Mouse (Mus musculus): ENCODE measurements at regions not wholly inside any gene's neighbourhood (a gene's known extent, or its start where the extent isn't known, plus 50 kb on each side); places are given as distances from the start of the nearest gene placed in this dataset.

- Histone ChIP-seq H3K4me3 (replicated peaks) (no peak overlapping the region), H3K36me3 (replicated peaks) (no peaks in the 10 kb centered on the region), H3K9ac (no peak overlapping the region), H3K4me1 (no peaks in the 10 kb centered on the region), H3K27me3 (no peaks in the 10 kb centered on the region), H3K9me3 (no peaks in the 10 kb centered on the region), H3K4me2 (no peak overlapping the region), H3K27ac (no peak overlapping the region)
- 97% methylated on average over 4 of the region's 4 CpGs for WGBS
- no peak for ATAC-seq (ENCODE audit: low FRiP score)
Measured at GRCm38 (mm10) chr15:96944741-96945140, 111.0 kb downstream of the Slc38a4 start.

GRCm38 (mm10) chr15:96942651-96943050 lies 113.1 kb downstream of the Slc38a4 start:
- Histone ChIP-seq H3K36me3 (replicated peaks) (no peaks in the 10 kb centered on the region), H3K27ac (no peak overlapping the region), H3K4me3 (replicated peaks) (no peak overlapping the region), H3K9ac (no peak overlapping the region), H3K27me3 (no peaks in the 10 kb centered on the region), H3K4me1 (no peaks in the 10 kb centered on the region), H3K4me2 (no peak overlapping the region), H3K9me3 (no peaks in the 10 kb centered on the region)
- WGBS = 87% methylated on average over 4 of the region's 4 CpGs
- no peak for ATAC-seq (ENCODE audit: low FRiP score)

- no peak overlapping the region for H3K4me2 ChIP-seq
- no peak overlapping the region for H3K27ac ChIP-seq
- no peak for ATAC-seq (ENCODE audit: low FRiP score)
- no peak overlapping the region for H3K9ac ChIP-seq
- 83% methylated on average over 4 of the region's 4 CpGs for WGBS
- H3K36me3 ChIP-seq (replicated peaks) = no peaks in the 10 kb centered on the region
- no peaks in the 10 kb centered on the region for H3K27me3 ChIP-seq
- H3K9me3 ChIP-seq = no peaks in the 10 kb centered on the region
- 0 out of 2 replicates have a peak, but pooled peaks cover 5% of the 10 kb centered on the region for H3K4me1 ChIP-seq
- H3K4me3 ChIP-seq (replicated peaks) = no peak overlapping the region
Measured at GRCm38 (mm10) chr15:96938406-96938805, 117.3 kb downstream of the Slc38a4 start.

GRCm38 (mm10) chr15:96937623-96938022 lies 118.1 kb downstream of the Slc38a4 start:
- Histone ChIP-seq H3K9me3 (no peaks in the 10 kb centered on the region), H3K4me3 (replicated peaks) (no peak overlapping the region), H3K27me3 (no peaks in the 10 kb centered on the region), H3K4me1 (0 out of 2 replicates have a peak, but pooled peaks cover 6% of the 10 kb centered on the region), H3K36me3 (replicated peaks) (no peaks in the 10 kb centered on the region), H3K27ac (no peak overlapping the region), H3K9ac (no peak overlapping the region), H3K4me2 (no peak overlapping the region)
- ATAC-seq (ENCODE audit: low FRiP score) = no peak
- 79% methylated on average over 6 of the region's 6 CpGs for WGBS

GRCm38 (mm10) chr15:96936705-96937346 lies 118.9 kb downstream of the Slc38a4 start:
- H3K4me2 ChIP-seq = peak overlapping the region; percentile 51
- no peak overlapping the region; the same call in 1 of the 2 replicates for H3K9ac ChIP-seq
- WGBS = 9% methylated on average over 18 of the region's 18 CpGs

GRCm38 (mm10) chr15:96936216-96936615 lies 119.5 kb downstream of the Slc38a4 start:
- no peaks in the 10 kb centered on the region for H3K9me3 ChIP-seq
- 81% methylated on average over 5 of the region's 5 CpGs for WGBS
- no peak for ATAC-seq (ENCODE audit: low FRiP score)
- peak overlapping the region; percentile 51; the same call in 1 of the 2 replicates for H3K4me2 ChIP-seq
- 0 out of 2 replicates have a peak overlapping the region, but pooled peaks have one; percentile 13 for H3K4me3 ChIP-seq (replicated peaks)
- H3K4me1 ChIP-seq = 0 out of 2 replicates have a peak, but pooled peaks cover 6% of the 10 kb centered on the region
- H3K27ac ChIP-seq = no peak overlapping the region
- H3K27me3 ChIP-seq = no peaks in the 10 kb centered on the region
- H3K9ac ChIP-seq = no peak overlapping the region
- H3K36me3 ChIP-seq (replicated peaks) = no peaks in the 10 kb centered on the region

More at GRCm38 (mm10) chr15:96936705-96937346, 118.9 kb downstream of the Slc38a4 start:
- 0 out of 2 replicates have a peak overlapping the region, but pooled peaks have one; percentile 13 for H3K4me3 ChIP-seq (replicated peaks)
- no peaks in the 10 kb centered on the region for H3K36me3 ChIP-seq (replicated peaks)
- H3K9me3 ChIP-seq = no peaks in the 10 kb centered on the region
- ATAC-seq (ENCODE audit: low FRiP score) = peak; percentile 81
- no peaks in the 10 kb centered on the region for H3K27me3 ChIP-seq
- 0 out of 2 replicates have a peak, but pooled peaks cover 6% of the 10 kb centered on the region for H3K4me1 ChIP-seq
- H3K27ac ChIP-seq = no peak overlapping the region

GRCm38 (mm10) chr15:96933451-96933850 lies 122.3 kb downstream of the Slc38a4 start:
- Histone ChIP-seq H3K4me1 (0 out of 2 replicates have a peak, but pooled peaks cover 6% of the 10 kb centered on the region), H3K4me2 (no peak overlapping the region), H3K4me3 (replicated peaks) (no peak overlapping the region), H3K9me3 (no peaks in the 10 kb centered on the region), H3K27ac (no peak overlapping the region), H3K27me3 (no peaks in the 10 kb centered on the region), H3K36me3 (replicated peaks) (no peaks in the 10 kb centered on the region), H3K9ac (no peak overlapping the region)
- no peak for ATAC-seq (ENCODE audit: low FRiP score)
- WGBS = 40% methylated on average over 3 of the region's 3 CpGs

- Histone ChIP-seq H3K9me3 (no peaks in the 10 kb centered on the region), H3K36me3 (replicated peaks) (no peaks in the 10 kb centered on the region), H3K4me3 (replicated peaks) (no peak overlapping the region), H3K27ac (no peak overlapping the region), H3K4me2 (no peak overlapping the region), H3K4me1 (0 out of 2 replicates have a peak, but pooled peaks cover 3% of the 10 kb centered on the region), H3K27me3 (no peaks in the 10 kb centered on the region), H3K9ac (no peak overlapping the region)
- WGBS = 72% methylated on average over 6 of the region's 6 CpGs
- no peak for ATAC-seq (ENCODE audit: low FRiP score)
Measured at GRCm38 (mm10) chr15:96930531-96930930, 125.2 kb downstream of the Slc38a4 start.

GRCm38 (mm10) chr15:96929788-96930187 lies 126.0 kb downstream of the Slc38a4 start:
- Histone ChIP-seq H3K9ac (no peak overlapping the region), H3K27me3 (no peaks in the 10 kb centered on the region), H3K9me3 (no peaks in the 10 kb centered on the region), H3K4me1 (0 out of 2 replicates have a peak, but pooled peaks cover 3% of the 10 kb centered on the region), H3K36me3 (replicated peaks) (no peaks in the 10 kb centered on the region), H3K4me3 (replicated peaks) (no peak overlapping the region), H3K4me2 (no peak overlapping the region), H3K27ac (no peak overlapping the region)
- ATAC-seq (ENCODE audit: low FRiP score) = no peak
- 86% methylated on average over 4 of the region's 4 CpGs for WGBS

GRCm38 (mm10) chr15:96928692-96929091 lies 127.1 kb downstream of the Slc38a4 start:
- H3K9ac ChIP-seq = no peak overlapping the region
- H3K4me1 ChIP-seq = 0 out of 2 replicates have a peak, but pooled peaks cover 3% of the 10 kb centered on the region
- H3K9me3 ChIP-seq = no peaks in the 10 kb centered on the region
- no peaks in the 10 kb centered on the region for H3K27me3 ChIP-seq
- no peak overlapping the region for H3K27ac ChIP-seq
- H3K4me3 ChIP-seq (replicated peaks) = no peak overlapping the region
- ATAC-seq (ENCODE audit: low FRiP score) = no peak
- no peak overlapping the region for H3K4me2 ChIP-seq
- WGBS = 93% methylated on average over 4 of the region's 4 CpGs
- no peaks in the 10 kb centered on the region for H3K36me3 ChIP-seq (replicated peaks)

GRCm38 (mm10) chr15:96927674-96928073 lies 128.1 kb downstream of the Slc38a4 start:
- no peak overlapping the region for H3K9ac ChIP-seq
- H3K27ac ChIP-seq = no peak overlapping the region
- H3K36me3 ChIP-seq (replicated peaks) = no peaks in the 10 kb centered on the region
- H3K9me3 ChIP-seq = no peaks in the 10 kb centered on the region
- no peaks in the 10 kb centered on the region for H3K4me1 ChIP-seq
- H3K4me3 ChIP-seq (replicated peaks) = no peak overlapping the region
- H3K4me2 ChIP-seq = no peak overlapping the region
- H3K27me3 ChIP-seq = no peaks in the 10 kb centered on the region
- 89% methylated on average over 4 of the region's 4 CpGs for WGBS
- no peak for ATAC-seq (ENCODE audit: low FRiP score)

GRCm38 (mm10) chr15:96926660-96927059 lies 129.1 kb downstream of the Slc38a4 start:
- Histone ChIP-seq H3K9me3 (no peaks in the 10 kb centered on the region), H3K4me1 (no peaks in the 10 kb centered on the region), H3K4me2 (no peak overlapping the region), H3K36me3 (replicated peaks) (no peaks in the 10 kb centered on the region), H3K9ac (no peak overlapping the region), H3K4me3 (replicated peaks) (no peak overlapping the region), H3K27me3 (no peaks in the 10 kb centered on the region), H3K27ac (no peak overlapping the region)
- 64% methylated on average over 1 of the region's 1 CpGs for WGBS
- ATAC-seq (ENCODE audit: low FRiP score) = no peak

- H3K36me3 ChIP-seq (replicated peaks) = no peaks in the 10 kb centered on the region
- WGBS = 88% methylated on average over 7 of the region's 7 CpGs
- no peak for ATAC-seq (ENCODE audit: low FRiP score)
Measured at GRCm38 (mm10) chr15:96916586-96916985, 139.2 kb downstream of the Slc38a4 start.

More at GRCm38 (mm10) chr15:96916586-96916985, 139.2 kb downstream of the Slc38a4 start:
- H3K9ac ChIP-seq = no peak overlapping the region
- no peaks in the 10 kb centered on the region for H3K9me3 ChIP-seq
- no peaks in the 10 kb centered on the region for H3K4me1 ChIP-seq
- H3K4me2 ChIP-seq = no peak overlapping the region
- H3K4me3 ChIP-seq (replicated peaks) = no peak overlapping the region
- no peak overlapping the region for H3K27ac ChIP-seq
- no peaks in the 10 kb centered on the region for H3K27me3 ChIP-seq
